Mouse (Mus musculus): ENCODE measurements around the gene Dpy19l1. TPM values are rescaled to one million over a fixed set of nuclear protein-coding genes. Genes with fewer than 3 reads are reported as not detected.

Gene Dpy19l1
- total RNA-seq, 4 experiments from 2014 or later = 28.2 to 71.4 (median 44.5) TPM

Other genes starting within 250 kb of the Dpy19l1 start
- gene Cypt4, start 122.1 kb upstream of the Dpy19l1 start, total RNA-seq (2022) = not detected
- gene Dpy19l2, start 193.2 kb upstream of the Dpy19l1 start, total RNA-seq (2022) = under 1 TPM in 1 of 4 experiments, not detected in 3; 0.11 TPM

All from adrenal gland, adult 8-10 months (tissue).